Mouse (Mus musculus) cerebellum, postnatal 4 days (tissue): ENCODE measurements around the gene Spats1.

ENCODE experiments used
- DNase-seq, 2 experiments: peaks; one replicate each; pipeline ENCODE4 v3.0.0; 2022; ENCODE audit warnings: low spot score in 2 of 2, mixed read lengths in 1 of 2

Gene Spats1

DNA sequence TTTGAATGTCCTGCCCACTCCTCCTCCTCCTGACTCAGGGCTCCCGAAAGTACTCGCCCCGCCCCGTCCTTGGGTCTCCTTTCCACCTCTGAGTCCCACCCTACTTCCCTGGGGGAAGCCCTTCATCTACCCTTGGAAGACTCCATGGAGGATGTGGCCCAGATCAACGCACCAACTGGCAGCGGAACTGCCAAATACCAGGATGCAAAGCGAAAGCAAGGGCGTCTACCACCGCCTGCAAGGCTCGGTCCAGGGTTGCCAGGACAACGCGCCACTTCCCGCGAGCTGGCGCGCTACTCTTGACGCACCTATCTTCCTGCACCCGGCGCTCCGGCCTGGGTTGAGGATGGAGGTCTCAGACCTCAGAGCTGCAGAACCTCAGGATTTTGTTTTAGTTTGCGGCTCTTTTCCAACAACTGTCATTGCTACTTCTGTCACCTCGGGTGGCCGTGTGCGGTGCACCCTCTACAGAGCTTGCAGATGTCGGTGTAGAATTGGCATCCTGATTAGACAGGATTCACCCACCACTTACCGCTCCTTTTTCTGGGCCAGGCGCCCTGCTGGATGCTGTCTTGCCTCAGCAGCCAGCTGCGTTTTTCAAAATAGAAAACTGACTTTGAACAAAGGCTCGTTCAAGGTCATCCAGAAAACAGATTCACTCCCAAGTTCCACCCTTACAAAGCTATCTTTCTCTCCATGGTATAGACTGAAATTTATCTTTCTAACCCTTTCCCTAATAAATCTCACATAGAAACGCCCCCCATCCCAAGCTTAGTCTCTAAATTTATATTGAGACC lies at the start of gene Spats1:
TSS of gene Spats1 (minus strand) at position 747 of the 797 bp plus-strand sequence.
- DNase-seq = peak; percentile 51 to 76

DNA sequence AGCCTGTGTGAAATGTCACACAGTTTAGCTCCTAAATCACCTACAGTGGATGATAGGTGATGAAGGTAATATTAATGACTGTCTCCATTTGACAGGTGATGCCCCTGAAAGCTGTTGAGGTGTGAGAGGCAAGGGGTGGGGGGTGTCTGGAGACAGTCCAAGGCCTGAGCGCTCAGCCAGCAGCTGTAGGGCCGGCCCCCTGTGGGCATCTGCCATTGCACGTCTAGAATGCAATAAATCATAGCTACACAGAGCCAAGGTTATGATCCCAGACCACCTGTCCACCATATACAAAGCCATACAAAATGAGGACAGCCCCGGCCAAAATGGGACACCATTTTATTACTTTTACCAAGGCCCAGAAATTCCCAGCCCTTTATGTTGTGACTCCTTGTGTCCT lies 49.7 kb upstream of the Spats1 start:
- peak in 1 of 2 experiments; percentile 78 for DNase-seq

DNA sequence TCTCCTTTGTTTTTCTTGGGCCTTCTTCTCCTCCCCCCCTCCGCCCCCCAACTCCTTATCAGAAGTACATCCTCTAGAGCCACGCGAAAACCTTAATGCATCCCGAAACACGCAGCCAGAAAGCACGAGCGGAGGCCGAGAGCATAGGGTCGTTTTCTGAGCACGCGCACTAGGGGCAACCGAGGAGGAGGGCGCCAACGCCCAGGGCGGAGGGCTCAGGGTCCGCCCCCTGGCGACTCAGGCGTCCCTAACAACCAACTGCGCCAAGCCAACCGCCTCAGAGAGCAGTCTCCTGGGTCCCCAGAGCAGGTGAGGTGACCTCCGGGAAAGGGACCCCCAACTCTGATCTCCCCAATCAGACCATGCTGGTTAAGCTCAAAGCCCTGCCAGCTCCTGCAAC lies 48.0 kb upstream of the Spats1 start, which contains the start of gene Tcte1:
TSS of gene Tcte1 (plus strand) at position 172 of the 400 bp plus-strand sequence.
- DNase-seq = peak in 1 of 2 experiments; percentile 55

DNA sequence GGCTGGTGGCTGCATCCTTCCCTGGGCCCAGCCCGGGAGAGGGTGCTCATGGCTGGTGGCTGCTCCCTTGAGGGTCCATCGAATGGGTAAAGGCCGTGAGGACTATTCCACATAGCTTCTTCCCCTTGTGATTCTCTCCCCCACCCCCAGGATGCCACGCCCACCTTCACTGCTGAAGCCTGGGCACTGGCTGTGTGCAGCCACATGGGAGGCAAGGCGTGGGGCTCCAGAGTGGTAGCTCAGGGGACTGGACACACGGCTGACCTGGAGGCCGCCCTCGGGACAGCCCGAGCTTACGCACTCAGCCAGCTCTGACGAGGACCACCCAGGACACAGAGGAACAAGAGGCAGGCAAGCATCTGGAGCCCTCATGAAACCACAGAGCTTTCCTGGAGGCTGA lies 44.9 kb upstream of the Spats1 start:
- no peak for DNase-seq

DNA sequence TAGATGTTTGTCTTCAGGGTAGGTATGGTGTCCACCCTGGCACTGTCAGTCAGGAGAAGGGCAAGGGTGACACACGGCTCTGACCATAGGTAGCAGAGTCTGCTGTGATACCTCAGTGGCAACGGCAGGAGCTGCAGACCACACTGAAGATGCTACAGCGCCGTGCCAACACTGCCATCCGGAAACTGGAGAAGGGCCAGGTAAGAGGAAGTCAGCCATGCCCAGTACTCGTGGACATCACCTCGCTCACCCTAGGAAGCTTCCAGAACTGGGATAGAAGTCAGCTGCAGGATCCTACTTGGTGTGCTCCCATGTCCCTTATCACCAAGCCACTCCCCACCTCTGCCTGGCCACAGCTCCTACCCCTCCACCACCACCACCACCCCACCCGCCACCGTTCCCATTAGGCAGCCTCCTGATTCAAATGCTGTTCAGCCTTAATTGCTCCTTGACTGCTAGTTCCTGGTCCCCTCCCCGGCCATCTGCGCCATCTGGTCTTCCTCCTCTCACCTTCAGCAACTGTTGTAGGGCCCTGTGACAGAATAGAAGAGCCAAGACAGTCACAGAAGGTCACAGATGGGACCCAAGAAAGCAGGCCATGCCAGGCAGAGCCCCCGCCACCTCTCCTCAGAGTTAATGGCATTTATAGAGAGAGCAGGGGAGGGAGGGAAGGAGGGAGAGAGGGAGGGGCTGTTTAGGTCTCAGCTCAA lies 43.7 kb upstream of the Spats1 start:
- DNase-seq = peak in 1 of 2 experiments; percentile 67

DNA sequence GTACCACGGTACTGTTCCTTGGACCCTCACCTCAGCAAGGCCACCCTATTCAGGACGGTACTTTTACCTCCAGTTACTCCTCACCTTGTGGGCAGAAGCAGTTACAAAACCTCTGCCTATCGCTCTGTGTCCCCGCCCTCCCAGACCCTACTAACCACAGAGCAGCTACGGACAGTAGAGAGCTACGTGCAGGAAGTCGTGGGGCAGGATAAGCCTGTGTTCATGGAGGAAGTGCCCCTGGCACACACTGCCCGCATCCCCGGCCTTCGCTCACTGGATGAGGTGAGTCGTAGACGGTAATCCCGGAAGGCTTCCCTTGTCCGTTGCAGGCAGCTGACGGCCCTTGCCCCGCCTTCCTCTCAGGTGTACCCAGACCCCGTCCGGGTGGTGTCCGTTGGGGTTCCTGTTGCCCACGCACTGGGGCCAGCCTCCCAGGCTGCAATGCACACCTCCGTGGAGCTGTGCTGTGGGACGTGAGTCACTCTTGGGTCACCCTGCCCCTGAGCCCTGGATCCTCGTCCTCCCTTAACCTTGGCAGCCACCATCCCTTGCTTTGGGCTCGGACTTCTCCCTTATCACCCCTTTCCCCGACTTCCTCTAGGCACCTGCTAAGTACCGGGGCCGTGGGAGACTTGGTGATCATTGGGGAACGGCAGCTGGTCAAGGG lies 42.5 kb upstream of the Spats1 start:
- no peak for DNase-seq

DNA sequence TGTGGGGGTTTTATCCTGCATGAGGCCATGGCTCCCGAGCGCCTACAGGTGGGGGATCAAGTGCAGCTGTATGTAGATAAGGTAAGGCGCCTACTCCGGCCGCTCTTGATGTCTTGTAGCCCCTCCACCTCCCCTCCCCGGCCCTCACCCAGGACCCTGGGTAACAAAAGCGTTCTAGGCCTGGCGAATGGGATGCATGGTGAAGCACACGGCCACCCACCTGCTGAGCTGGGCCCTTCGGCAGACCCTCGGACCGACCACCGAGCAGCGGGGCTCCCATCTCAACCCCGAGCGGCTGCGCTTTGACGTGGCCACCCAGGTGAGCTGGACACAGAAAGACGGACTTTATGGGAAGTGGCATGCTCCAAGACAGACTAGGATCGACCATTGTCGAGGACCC lies 41.9 kb upstream of the Spats1 start:
- no peak for DNase-seq

DNA sequence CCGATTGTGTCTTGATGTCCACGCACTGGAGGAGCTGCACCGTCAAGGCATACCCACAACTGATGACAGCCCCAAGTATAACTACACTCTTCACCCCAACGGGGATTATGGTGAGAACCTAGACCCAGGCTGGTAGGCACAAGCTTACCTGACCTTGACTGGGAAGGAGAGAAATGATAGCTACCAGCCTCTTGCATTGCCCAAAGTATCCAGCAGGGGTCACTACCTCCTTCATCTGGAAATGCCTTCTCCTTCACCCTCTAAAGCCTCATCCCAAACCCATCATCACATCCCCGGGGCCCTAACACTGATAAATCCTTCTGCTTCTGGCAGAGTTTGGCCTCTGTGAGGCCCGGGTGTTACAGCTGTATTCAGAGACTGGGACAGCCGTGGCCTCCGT lies 41.3 kb upstream of the Spats1 start:
- DNase-seq = peak; percentile 75 to 93

DNA sequence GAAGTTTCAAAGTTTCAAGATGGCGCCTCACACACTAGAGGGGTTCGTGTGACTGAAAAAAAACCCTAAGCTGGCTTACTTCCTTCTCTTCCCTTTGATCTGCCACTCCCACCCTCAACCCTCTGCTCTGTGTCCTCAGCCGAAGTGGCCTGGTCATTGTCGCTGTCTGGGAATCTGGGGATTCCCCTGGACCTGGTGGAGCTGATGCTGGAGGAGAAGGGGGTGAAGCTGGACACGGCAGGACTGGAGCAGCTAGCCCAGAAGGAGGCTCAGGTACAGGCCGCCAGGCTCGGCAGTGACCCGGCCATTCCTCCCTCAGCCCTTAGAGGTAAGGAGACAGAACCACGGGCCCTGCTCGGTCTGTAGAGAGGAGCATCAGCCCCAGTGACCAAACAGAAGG lies 40.6 kb upstream of the Spats1 start:
- no peak for DNase-seq

DNA sequence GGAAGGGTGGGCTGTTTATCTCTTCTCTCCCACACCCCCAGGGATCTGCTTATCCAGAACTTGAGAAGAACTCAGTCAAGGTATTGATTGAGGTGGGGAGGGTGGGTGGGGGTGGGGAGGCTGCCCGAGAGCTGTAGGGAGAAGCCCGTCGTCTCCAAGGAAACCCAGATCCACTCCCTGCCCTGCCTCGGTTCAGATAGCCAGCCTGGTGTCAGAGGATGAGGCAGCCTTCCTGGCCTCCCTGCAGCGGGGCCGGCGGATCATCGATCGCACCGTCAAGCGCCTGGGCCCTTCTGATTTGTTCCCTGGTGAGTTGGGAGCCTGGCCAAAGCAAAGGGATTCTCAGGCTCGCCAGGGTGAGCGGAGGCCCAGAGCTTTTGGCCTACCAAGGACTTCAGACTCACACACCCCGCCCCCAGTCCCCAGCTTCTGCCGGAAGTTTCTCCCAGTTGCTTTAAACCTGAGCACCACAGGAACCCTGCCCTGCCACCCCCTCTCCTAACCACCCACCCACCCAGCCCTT lies 40.0 kb upstream of the Spats1 start:
- no peak for DNase-seq

DNA sequence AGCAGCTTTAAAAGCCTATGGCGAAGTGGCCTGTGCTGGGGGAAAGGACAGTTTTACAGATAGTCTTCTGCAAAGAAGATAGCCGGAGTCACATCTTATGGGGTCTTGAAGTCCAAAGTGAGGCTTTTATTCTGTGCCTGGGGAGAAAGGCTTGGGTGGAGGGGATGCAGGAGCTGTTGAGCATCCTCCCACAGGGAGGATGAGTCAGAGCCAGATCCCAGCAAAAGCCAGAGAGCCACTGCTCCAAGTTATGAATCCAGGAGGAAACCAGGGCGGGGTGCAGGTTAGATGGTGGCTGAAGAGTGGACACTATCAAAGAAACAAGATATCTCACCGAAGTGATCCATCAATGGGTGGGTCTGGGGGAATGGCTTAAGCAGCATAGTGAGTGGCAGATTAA lies 36.5 kb upstream of the Spats1 start:
- no peak for DNase-seq

DNA sequence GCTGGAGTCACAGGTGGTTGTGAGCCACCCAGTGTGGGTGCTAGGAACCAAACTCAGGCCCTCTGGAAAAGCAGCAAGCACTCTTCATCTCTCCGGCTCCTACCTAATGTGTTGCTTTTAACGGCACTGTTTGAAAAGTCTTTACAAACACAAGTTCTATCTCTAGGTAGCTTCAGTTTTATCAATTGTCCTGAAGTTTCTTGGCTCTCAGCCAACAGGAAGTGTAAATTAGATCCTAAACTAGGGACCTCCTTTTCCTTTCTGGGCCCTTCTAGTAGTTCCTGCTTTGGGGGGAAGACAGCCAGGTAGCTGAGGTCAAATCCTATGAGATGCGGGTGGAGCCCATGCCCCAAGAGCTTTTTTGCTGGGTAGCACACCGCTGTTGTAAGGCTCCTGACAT lies 35.7 kb upstream of the Spats1 start:
- DNase-seq = no peak

DNA sequence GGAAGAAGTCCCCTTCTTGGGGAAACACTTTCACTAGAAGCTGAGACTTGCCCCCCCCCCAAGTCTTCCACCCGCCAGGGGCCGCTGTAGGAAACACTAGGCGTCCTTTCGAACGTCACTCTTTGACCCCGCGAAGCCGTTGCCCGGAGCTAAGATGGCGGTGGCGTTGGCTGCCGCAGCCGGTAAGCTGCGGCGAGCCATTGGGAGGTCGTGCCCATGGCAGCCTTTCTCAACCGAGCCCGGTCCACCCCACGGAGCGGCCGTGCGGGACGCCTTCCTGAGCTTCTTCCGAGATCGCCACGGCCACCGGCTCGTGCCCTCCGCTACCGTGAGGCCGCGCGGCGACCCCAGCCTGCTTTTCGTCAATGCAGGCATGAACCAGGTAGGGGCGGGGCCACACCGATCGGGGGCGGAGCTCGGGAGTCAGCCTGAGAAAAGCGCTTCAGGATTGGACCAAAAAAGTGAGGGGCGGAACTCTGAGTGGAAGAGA lies 31.5 kb upstream of the Spats1 start, which contains the start of gene Aars2:
TSS of gene Aars2 (plus strand) at position 142 of the 490 bp plus-strand sequence.
- peak; percentile 93 to 94 for DNase-seq

DNA sequence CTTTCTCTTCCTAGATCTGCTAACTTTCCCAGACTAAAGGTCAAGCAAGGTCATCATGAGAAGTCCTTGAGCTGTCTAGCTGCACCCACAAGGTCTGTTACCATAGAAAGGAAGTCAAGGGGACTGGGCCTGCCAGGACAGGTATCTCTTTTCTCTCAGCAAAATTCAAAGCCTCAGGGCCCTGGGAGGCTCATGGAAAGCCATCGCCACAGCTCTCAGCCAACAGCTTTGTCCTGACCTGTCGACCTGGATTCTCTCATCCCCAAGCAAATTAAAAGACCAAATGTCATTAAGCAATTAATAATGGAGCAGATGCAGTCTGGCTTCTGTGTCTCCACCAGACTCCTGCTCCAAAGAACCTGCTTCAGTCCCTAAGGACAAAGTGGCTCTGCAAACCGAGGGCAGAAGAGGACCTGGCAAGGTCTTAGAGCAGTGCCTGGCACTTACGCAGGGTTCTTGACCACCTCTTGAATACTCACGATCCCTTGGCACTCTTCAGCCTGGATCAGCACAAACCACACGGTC lies 30.8 kb upstream of the Spats1 start:
- no peak for DNase-seq

DNA sequence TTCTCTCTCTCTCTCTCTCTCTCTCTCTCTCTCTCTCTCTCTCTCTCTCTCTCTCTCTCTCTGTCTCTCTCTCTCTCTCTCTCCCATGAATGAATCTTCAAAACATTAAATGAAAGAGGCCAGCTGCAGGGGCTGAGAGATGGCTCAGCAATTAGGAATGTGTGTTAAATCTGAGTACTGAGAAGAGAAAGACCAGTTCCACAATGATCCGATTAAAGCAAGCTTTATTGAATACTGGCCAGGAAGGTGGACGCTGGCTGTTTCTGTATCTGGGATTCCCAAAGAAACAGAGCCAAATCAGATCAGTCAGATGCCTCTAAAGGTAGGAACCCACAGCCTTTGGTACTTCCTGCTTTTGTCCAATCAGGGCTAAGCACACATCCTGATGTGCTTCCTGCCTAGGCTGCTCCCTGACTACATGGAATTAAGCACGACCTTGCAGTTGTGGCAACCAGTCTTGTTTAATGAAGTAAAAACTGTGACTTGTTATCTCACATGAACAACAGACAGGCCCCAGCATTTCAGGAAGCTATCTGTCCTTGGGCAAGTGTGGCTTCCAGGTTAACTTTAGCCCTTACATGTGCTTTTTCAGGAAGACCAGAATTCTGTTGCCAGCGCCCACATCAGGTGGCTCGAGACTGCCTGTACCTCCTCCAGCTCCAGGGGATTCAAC lies 28.2 kb upstream of the Spats1 start:
- DNase-seq = no peak

DNA sequence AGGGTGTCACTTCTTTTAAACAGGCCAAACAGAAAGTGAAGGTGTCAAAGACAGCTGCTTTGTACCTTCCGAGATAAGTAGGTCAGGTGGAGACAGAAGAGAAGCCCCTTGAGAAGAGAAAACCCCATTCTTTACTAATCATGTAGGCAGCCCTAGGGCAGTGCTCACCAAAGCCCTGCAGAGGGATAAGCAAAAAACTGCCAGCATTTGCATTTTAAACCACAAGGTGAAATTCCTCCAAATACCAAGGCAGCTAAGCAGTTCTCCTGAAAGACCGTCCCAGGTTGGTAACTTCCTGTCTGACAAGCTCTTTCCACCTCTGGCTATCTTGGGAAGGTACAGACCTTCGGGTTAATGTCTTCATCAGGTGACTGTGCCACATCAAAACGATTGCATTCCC lies 27.1 kb upstream of the Spats1 start:
- DNase-seq = no peak

DNA sequence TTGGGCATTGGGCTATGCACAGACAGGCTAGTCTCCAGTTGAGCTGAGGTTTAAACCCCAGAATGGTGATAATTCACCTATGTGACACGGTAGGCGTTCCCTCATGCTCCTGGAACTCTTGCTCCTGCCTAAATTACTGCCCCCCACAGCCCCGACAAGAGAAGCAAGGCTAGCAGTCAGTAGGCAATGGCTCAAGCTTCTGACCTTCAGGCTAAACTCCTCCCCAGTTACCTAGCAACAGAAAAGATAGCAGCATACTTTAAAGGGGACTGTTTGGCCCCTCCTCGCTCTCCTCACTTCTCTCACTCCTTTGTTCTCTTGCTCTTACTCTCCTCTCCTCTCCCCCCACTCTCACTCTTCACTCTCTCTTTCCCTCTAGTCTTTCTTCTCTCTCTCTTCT lies 25.8 kb upstream of the Spats1 start:
- no peak for DNase-seq

DNA sequence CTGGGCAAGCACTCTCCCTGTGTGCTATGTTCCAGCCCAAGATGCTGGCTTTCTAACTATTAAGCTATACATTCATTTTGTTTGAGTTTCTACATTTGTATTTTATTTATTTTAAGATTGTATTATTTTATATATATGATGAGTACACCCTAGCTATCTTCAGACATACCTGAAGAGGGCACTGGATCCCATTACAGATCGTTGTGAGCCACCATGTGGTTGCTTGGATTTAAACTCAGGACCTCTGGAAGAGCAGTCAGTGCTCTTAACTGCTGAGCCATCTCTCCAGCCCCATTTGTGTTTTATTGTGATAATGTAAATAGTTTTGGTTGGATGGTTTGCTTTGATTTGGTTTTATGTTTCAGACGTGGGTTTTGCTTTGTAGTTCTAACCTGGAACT lies 24.3 kb upstream of the Spats1 start:
- DNase-seq = no peak

DNA sequence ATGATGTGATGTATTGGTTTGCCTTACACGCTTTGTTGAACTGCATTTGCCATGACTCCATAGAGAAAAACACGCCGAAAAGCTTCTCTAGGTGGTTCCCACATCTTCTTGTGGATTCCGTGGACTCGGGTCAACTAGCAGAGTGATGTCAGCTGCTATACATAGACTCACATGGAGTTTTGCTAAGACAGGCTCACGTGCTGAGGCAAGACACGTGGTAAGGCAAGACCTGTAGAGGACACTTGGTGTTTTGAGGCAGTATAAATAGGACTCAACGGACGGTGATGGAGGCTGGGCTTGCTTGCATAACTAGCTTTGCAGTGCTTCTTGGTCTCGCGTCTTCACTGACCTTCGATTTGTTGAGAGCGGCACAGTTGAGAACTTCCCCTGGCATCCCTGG lies 23.2 kb upstream of the Spats1 start:
- no peak for DNase-seq

DNA sequence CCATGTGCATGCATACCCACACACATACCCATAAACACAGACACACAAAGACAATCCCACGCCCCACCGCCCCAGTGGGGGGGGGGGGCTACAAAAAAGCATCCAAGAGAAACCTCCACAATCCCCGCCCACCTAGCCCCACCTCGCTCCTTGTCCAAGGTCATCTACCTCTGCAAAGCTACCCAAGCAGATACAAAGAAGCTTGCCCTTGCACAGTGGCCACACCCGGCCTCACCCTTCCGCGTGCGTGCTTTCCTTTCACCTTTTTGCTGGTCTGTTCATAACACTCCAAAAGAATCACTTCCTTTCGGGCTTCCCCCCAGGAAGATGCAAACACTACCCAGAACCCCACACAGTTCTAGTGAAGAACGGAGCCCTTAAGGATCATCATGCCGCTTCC lies 20.2 kb upstream of the Spats1 start:
- no peak for DNase-seq

DNA sequence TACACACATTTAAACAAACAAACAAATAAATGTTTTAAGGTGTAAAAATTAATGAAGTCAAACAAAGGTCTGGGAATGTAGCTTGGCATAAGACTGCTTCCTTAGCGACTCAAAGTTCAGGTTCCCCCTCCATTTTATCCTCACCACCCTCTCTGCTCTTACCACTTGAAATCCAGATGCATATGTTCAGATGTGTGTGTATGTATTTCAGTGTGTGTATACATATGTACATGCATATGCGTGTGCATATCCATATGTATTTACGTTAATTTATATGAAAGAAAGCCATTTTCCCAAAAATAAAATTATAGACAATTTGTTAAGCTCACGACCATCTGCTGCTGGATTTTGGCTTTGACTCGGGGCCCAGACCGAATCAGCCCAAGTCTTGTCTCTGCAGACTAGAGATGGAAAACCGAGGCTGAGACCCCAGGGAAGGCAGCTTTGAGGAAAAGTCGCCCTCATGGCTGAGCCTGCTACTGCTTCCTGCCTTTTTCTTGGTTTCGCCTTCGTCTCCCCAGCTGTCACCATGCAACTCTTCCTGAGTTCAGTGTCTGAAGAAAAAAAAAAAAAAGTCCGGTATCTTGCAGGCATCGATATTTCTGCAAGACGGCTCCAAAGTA lies 15.4 kb upstream of the Spats1 start:
- DNase-seq = no peak
